Mouse (Mus musculus): ENCODE data around the gene Orai3. TPM values are rescaled to one million over a fixed set of nuclear protein-coding genes. Genes with fewer than 3 reads are reported as not detected.

Orai3 gene
- total and polyA plus RNA-seq, 3 experiments, result 37.5 to 47.2 TPM; not detected in 1

DNA sequence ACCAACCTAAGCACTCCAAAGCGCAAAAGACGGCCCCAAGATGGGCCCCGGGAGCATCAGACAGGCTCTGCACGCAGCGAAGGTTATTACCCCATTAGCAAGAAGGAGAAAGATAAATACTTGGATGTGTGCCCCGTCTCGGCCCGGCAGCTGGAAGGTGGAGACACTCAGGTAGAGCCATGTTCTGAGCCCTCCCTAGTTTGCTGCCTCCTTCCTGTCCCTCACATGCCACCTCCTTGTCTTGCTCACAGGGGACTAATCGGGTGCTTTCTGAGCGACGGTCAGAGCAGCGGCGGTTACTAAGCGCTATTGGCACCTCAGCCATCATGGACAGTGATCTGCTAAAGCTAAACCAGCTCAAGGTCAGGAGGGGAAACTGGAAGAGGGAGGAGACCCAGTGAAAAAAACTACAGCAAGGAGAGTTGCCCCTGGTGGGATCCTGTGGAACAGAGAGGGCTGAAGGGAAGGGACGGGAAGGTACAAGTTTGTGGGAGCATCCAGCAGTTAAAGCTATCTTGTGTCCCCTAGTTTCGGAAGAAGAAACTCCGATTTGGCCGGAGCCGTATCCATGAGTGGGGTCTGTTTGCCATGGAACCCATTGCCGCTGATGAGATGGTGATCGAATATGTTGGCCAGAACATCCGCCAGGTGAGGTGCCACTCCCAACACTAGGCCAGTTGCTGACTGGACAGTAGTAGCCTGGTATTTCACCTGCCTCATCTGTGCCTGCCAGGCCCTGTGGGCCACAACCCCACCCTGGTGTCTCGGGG is 27.6 kb downstream of the Orai3 start:
- DNase-seq (ENCODE audit: low read depth, low spot score), result no peak
- Histone ChIP-seq H3K79me2 (ENCODE audit: control insufficient read depth, insufficient read depth, low read length, poor library complexity) (no peaks in the 10 kb centered on the region), H3K27me3 (ENCODE audit: control insufficient read depth in 1 of 2, insufficient read depth in 2 of 2, low read length in 2 of 2) (no peaks in the 10 kb centered on the region), H3K9ac (ENCODE audit: control insufficient read depth, low read depth, low read length, poor library complexity, severe bottlenecking) (no peak overlapping the region), H3K27ac (ENCODE audit: control insufficient read depth, low read depth, low read length) (no peak overlapping the region), H3K4me1 (ENCODE audit: control insufficient read depth in 1 of 2, insufficient read depth in 2 of 2, low read length in 2 of 2) (no peaks in the 10 kb centered on the region), H3K9me3 (replicated peaks; ENCODE audit: insufficient read depth, low read length) (no peaks in the 10 kb centered on the region), H3K4me3 (ENCODE audit: control insufficient read depth in 1 of 2, insufficient read depth in 1 of 2, low read depth in 2 of 2, low read length in 2 of 2) (no peak overlapping the region), H3K36me3 (ENCODE audit: control insufficient read depth in 1 of 2, insufficient read depth in 2 of 2, low read length in 2 of 2) (peaks cover 0 to 11% of the 10 kb centered on the region in 2 experiments; a peak in 2 of 4 replicates)
- TF ChIP-seq GATA1 (IDR thresholded peaks at IDR 0.05; ENCODE audit: low read depth, low read length), result no peak
- TF ChIP-seq POLR2AphosphoS2 (IDR thresholded peaks at IDR 0.05; ENCODE audit: low read length), result peak; percentile 25; the same call in 1 of the 2 replicates
- no peak for TF ChIP-seq UBTF (IDR thresholded peaks at IDR 0.05; ENCODE audit: borderline replicate concordance, insufficient read depth, low read depth, low read length)
- TF ChIP-seq MAZ (IDR thresholded peaks at IDR 0.05; ENCODE audit: low read depth, low read length), result no peak
- TF ChIP-seq TBP (IDR thresholded peaks at IDR 0.05; ENCODE audit: low read depth, low read length), result no peak

GRCm38 (mm10) chr7:127798591-127798990 is 29.0 kb downstream of the Orai3 start:
- no peaks in the 10 kb centered on the region for H3K4me1 ChIP-seq (ENCODE audit: control insufficient read depth in 1 of 2, insufficient read depth in 2 of 2, low read length in 2 of 2)
- H3K36me3 ChIP-seq (ENCODE audit: control insufficient read depth in 1 of 2, insufficient read depth in 2 of 2, low read length in 2 of 2), result peaks cover 0 to 5% of the 10 kb centered on the region in 2 experiments; a peak in 2 of 4 replicates
- DNase-seq (ENCODE audit: low read depth, low spot score), result no peak

GRCm38 (mm10) chr7:127799211-127799610 is 29.6 kb downstream of the Orai3 start:
- no peak for DNase-seq (ENCODE audit: low read depth, low spot score)
- Histone ChIP-seq H3K4me1 (ENCODE audit: control insufficient read depth in 1 of 2, insufficient read depth in 2 of 2, low read length in 2 of 2) (peaks cover 0 to 2% of the 10 kb centered on the region in 2 experiments; a peak in 2 of 4 replicates), H3K27ac (ENCODE audit: control insufficient read depth, low read depth, low read length) (no peak overlapping the region), H3K4me3 (ENCODE audit: control insufficient read depth in 1 of 2, insufficient read depth in 1 of 2, low read depth in 2 of 2, low read length in 2 of 2) (no peak overlapping the region), H3K27me3 (ENCODE audit: control insufficient read depth in 1 of 2, insufficient read depth in 2 of 2, low read length in 2 of 2) (no peaks in the 10 kb centered on the region), H3K36me3 (ENCODE audit: control insufficient read depth in 1 of 2, insufficient read depth in 2 of 2, low read length in 2 of 2) (peaks cover 0 to 5% of the 10 kb centered on the region in 2 experiments; a peak in 1 of 4 replicates), H3K9me3 (replicated peaks; ENCODE audit: insufficient read depth, low read length) (no peaks in the 10 kb centered on the region), H3K9ac (ENCODE audit: control insufficient read depth, low read depth, low read length, poor library complexity, severe bottlenecking) (no peak overlapping the region), H3K79me2 (ENCODE audit: control insufficient read depth, insufficient read depth, low read length, poor library complexity) (no peaks in the 10 kb centered on the region)
- no peak for TF ChIP-seq USF2 (IDR thresholded peaks at IDR 0.05; ENCODE audit: borderline replicate concordance in 1 of 2, insufficient read depth in 1 of 2, low read depth in 1 of 2, low read length in 2 of 2)
- TF ChIP-seq MYB (IDR thresholded peaks at IDR 0.05; ENCODE audit: low read depth, low read length), result no peak
- TF ChIP-seq TAL1 (IDR thresholded peaks at IDR 0.05; ENCODE audit: low read length), result no peak
- no peak for TF ChIP-seq RAD21 (IDR thresholded peaks at IDR 0.05; ENCODE audit: low read depth, low read length)
- no peak for TF ChIP-seq JUND (IDR thresholded peaks at IDR 0.05; ENCODE audit: low read depth, low read length)
- no peak for TF ChIP-seq HCFC1 (IDR thresholded peaks at IDR 0.05; ENCODE audit: low read depth, low read length)
- TF ChIP-seq MXI1 (IDR thresholded peaks at IDR 0.05; ENCODE audit: low read depth, low read length), result no peak
- TF ChIP-seq POLR2AphosphoS2 (IDR thresholded peaks at IDR 0.05; ENCODE audit: low read length), result no peak
- no peak for TF ChIP-seq E2F4 (IDR thresholded peaks at IDR 0.05; ENCODE audit: borderline replicate concordance, low read depth, low read length)
- no peak for TF ChIP-seq MEF2A (IDR thresholded peaks at IDR 0.05; ENCODE audit: extremely low read depth, insufficient replicate concordance, low read depth, low read length, poor library complexity, severe bottlenecking)
- no peak for TF ChIP-seq ZNF384 (IDR thresholded peaks at IDR 0.05; ENCODE audit: low read depth, low read length)
- TF ChIP-seq MAFK (IDR thresholded peaks at IDR 0.05; ENCODE audit: borderline replicate concordance, low read depth, low read length), result no peak

More at GRCm38 (mm10) chr7:127798591-127798990, 29.0 kb downstream of the Orai3 start:
- H3K9me3 ChIP-seq (replicated peaks; ENCODE audit: insufficient read depth, low read length), result no peaks in the 10 kb centered on the region
- no peak overlapping the region for H3K27ac ChIP-seq (ENCODE audit: control insufficient read depth, low read depth, low read length)
- TF ChIP-seq TCF12 (IDR thresholded peaks at IDR 0.05; ENCODE audit: low read depth, low read length) (no peak), BHLHE40 (IDR thresholded peaks at IDR 0.05; ENCODE audit: borderline replicate concordance, low read depth, low read length) (no peak), POLR2AphosphoS5 (IDR thresholded peaks at IDR 0.05; ENCODE audit: borderline replicate concordance, low read depth, low read length) (no peak), ELF1 (IDR thresholded peaks at IDR 0.05; ENCODE audit: low read depth, low read length) (no peak), MYB (IDR thresholded peaks at IDR 0.05; ENCODE audit: low read depth, low read length) (no peak), MAZ (IDR thresholded peaks at IDR 0.05; ENCODE audit: low read depth, low read length) (no peak)
- H3K27me3 ChIP-seq (ENCODE audit: control insufficient read depth in 1 of 2, insufficient read depth in 2 of 2, low read length in 2 of 2), result no peaks in the 10 kb centered on the region
- H3K4me3 ChIP-seq (ENCODE audit: control insufficient read depth in 1 of 2, insufficient read depth in 1 of 2, low read depth in 2 of 2, low read length in 2 of 2), result no peak overlapping the region
- H3K9ac ChIP-seq (ENCODE audit: control insufficient read depth, low read depth, low read length, poor library complexity, severe bottlenecking), result no peak overlapping the region
- no peaks in the 10 kb centered on the region for H3K79me2 ChIP-seq (ENCODE audit: control insufficient read depth, insufficient read depth, low read length, poor library complexity)
